Mouse (Mus musculus): ENCODE measurements around the gene Rbpjl. TPM values are rescaled to one million over a fixed set of nuclear protein-coding genes. Genes with fewer than 3 reads are reported as not detected.

Rbpjl gene
- total RNA-seq, 2 experiments from 2014 or later: not detected

GRCm38 (mm10) chr2:164425401-164425800, 22.5 kb downstream of the Rbpjl start:
- ATAC-seq (replicated peaks; ENCODE audit: poor library complexity, severe bottlenecking): no peak

- no peak for ATAC-seq (replicated peaks; ENCODE audit: poor library complexity, severe bottlenecking)
These were observed 23.2 kb downstream of the Rbpjl start for GRCm38 (mm10) chr2:164426121-164426520.

GRCm38 (mm10) chr2:164426952-164427351, 24.0 kb downstream of the Rbpjl start:
- ATAC-seq (replicated peaks; ENCODE audit: poor library complexity, severe bottlenecking): no peak

DNA sequence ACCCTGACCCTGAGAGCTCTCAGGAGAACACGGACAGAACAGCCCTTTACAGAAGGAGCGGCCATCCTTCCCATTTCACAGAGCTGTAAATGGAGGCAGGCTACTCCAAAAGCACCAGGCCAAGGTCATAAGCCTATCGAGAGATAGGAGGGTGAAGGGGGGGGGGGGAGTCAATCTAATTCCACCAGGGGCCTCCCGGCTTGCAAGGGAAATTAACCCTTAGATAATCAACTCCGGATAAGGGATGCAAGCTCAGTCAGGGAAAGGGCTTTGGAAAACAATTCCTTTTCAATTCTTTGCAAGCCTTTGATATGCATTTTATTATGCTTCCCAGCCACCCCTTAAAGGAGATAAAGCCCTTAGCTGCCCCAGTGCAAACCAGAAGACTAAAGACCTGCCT, 25.5 kb downstream of the Rbpjl start:
- no peak for ATAC-seq (replicated peaks; ENCODE audit: poor library complexity, severe bottlenecking)

DNA sequence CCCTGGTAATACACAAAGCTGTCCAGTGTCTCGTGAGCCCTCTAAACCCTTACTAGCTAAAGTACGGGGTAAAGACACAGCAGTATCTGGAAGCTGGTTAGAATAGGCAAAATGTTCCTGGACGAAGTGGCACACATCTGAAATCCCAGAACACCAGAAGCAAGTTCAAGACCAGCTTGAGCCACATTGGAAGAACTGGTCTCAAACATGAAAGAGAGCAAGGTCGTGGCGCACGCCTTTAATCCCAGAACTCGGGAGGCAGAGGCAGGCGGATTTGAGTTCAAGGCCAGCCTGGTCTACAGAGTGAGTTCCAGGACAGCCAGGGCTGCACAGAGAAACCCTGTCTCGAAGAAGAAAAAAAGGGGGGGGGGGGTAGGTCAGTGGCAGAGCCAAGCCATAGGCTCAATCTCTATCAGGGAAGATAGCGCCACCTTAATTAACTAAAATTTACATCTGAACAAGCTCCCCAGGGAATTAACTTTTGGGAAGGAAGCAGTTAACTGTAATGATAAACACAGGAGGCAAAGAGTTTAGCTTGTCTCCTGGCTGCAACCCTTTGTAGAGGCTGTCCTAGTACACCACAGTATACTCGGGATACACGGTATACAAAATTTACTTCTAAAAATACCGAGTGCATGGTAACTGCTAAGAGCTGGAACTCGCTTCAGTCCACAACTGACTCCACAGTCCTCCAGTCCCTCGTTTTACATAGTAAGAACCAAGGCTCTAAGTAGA, 27.1 kb downstream of the Rbpjl start:
- no peak for ATAC-seq (replicated peaks; ENCODE audit: poor library complexity, severe bottlenecking)

- ATAC-seq (replicated peaks; ENCODE audit: poor library complexity, severe bottlenecking): no peak
These were observed 27.8 kb downstream of the Rbpjl start for GRCm38 (mm10) chr2:164430697-164431096.

GRCm38 (mm10) chr2:164431676-164432465, 28.9 kb downstream of the Rbpjl start:
- no peak for ATAC-seq (replicated peaks; ENCODE audit: poor library complexity, severe bottlenecking)

GRCm38 (mm10) chr2:164432541-164433191, 29.7 kb downstream of the Rbpjl start:
- no peak for ATAC-seq (replicated peaks; ENCODE audit: poor library complexity, severe bottlenecking)

- no peak for ATAC-seq (replicated peaks; ENCODE audit: poor library complexity, severe bottlenecking)
These were observed 30.4 kb downstream of the Rbpjl start for GRCm38 (mm10) chr2:164433278-164433895.

GRCm38 (mm10) chr2:164434681-164435080, 31.7 kb downstream of the Rbpjl start:
- no peak for ATAC-seq (replicated peaks; ENCODE audit: poor library complexity, severe bottlenecking)

DNA sequence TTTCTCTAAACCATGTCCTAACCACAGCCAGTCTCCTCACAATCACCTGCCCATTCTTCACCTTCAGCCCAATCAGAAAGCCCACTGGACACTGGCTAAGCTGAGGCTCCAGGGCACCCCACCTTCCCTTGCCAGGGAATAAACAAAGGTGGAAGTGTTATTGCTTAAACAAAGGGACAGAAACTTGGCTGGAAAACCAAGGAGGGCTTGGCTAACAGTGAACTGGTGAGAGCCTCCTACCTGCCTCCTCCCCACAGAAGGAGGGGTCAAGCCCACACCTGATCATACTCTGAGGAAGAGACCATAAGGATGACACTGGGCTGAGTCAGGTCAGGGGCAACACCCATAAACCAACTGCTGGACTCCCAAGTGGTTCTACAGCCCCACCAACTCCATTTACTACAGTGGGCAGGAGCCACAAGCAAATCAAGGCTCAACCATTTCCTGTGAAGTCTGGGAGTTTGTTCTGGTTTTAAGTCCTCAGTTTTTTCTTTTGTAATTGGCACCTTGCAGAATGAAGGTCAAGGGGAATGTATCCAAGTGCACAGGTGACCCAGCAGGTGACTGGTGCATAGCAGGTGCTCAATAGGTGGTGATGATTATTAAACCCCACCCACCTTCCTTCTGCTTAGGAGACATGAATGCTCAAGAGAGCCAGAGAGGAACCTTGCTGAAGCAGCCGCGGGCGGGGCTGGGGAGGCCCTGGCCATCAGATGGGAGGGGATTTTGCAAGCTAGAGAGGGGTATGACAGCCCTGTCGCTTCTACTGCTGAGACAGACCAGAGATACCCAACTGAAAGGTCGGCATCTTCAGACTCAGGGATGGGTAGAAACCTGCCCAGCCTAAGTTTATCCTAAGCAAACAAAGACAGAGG, 32.5 kb downstream of the Rbpjl start:
- no peak for ATAC-seq (replicated peaks; ENCODE audit: poor library complexity, severe bottlenecking)

DNA sequence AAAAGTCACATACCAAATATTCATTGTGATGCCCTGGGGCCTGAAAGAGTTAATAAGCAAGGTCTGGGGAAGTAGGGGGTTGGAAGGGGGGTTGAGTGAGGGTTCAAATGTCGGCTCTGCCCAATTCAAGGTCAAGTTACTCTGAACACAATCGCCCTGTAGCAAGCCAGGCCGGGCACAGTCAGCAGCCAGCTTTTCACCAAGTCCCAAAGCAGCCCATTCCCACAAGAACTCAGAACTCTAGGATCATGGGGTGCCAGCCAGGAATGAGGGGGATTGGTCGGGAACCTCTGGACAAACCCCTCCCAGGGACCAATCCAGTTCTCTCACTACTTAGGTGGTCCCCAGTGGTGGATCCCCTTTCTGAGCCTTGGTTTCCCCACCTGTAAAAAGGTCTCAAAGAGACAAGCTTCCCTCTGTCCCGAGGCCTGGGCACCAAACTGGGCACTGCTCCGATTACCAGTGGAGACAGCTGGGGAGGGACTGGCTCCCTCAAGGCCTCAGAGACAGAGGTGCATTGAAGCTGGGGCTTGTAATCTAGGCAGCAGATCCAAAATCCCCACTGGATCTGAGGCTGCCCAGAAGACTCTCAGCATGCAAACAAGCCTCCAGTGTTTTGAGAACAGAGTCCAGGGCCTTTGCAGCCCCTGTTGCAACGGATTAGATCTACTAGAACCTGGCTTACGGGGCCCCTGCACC, 33.4 kb downstream of the Rbpjl start:
- ATAC-seq (replicated peaks; ENCODE audit: poor library complexity, severe bottlenecking): no peak

- no peak for ATAC-seq (replicated peaks; ENCODE audit: poor library complexity, severe bottlenecking)
These were observed 34.0 kb downstream of the Rbpjl start for GRCm38 (mm10) chr2:164436961-164437360.

DNA sequence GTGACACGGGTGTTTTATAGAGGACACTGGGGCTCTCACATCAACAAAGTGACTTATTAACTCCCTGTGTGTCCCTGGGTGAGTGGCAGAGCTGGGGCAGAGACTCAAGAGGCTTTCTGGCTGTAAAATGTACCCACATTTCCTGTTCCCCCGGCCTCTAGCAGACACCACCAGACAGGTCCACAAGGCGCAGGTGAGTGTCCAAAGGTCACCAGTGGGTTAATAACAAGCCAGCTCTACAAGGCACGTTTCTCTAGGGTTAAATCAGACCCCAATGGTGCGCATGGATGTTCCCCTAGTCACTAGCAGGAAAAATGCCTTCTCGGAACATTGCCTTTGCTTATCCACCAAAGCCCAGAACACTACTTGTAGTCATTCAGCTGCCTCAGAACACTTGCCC, 34.8 kb downstream of the Rbpjl start:
- ATAC-seq (replicated peaks; ENCODE audit: poor library complexity, severe bottlenecking): no peak

DNA sequence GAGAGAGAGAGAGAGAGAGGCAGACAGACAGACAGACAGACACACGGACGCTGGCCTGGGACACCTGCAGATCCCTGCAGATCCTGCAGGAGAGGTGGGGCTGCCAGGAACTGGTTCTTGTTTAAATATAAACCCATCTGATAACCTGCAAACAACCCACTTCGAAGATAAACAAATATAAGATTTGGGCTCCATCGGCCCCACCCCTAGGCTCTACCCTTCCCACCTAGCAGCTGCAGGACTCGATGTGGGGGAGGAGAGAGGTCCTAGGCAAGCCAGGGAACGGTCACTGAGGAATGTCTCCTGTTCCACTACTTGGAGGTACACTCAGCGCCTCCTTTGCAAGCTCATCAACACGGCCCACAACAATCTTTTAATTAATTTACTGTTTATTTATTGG, 35.3 kb downstream of the Rbpjl start:
- ATAC-seq (replicated peaks; ENCODE audit: poor library complexity, severe bottlenecking): no peak

DNA sequence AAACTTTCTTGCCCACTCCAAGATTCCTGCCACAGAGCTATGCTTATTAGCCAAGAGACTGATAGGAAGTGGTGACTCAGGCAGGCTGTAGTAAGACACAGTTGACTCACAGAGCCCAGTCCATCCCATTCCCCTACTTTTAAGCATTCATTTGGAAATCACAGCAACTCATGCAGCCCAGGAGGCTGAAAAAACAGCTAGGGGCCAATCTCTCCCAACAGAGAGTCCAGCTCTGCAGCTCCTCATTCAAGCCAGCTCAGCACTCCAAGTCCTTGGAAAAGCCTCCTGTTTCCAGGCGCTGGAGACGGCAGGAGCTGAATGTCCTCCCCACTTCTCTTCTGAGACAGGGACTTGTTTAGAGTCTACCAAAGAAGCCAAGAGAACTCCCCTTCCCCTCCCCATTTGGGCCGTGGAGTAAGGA, 36.1 kb downstream of the Rbpjl start:
- no peak for ATAC-seq (replicated peaks; ENCODE audit: poor library complexity, severe bottlenecking)

DNA sequence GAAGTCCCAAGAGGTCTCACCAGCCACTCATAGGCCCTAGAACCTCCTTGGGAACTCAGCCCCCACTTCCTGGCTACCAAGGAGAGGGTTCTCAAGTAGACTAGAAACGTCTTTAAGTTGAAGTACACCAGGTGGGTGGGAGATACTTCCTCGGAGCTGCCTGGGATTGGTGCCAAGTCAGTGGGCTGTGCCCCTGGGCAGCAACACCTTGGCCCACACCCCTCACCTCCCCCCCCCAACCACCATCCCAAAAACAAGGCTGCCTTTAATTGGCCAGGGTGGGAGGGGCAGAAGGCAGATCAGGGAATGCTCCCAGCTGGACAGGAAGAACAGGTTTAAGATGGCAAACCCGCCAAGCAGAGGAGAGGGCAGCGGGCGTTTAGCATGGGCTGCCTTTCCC, 37.4 kb downstream of the Rbpjl start:
- ATAC-seq (replicated peaks; ENCODE audit: poor library complexity, severe bottlenecking): no peak

- ATAC-seq (replicated peaks; ENCODE audit: poor library complexity, severe bottlenecking): peak; percentile 91
These were observed 38.2 kb downstream of the Rbpjl start for GRCm38 (mm10) chr2:164441155-164441554.

DNA sequence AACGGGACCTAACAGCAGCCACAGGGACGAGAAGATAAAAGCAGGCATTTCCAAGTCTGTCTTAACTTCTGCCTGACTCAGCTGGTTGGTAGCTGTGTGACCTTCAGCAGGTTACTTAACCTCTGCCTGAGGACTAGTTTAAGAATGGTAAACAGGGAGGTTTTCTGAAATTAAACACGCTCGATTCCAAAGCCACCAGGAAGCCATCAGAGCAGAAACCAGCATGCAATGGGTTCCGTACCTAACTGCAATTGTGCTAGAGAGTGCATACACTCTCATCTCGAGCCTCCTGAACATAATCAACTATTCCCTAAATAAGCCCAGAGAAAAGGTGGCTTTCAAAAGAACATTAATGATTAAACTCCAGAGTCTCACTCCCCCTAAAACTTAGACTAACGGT, 38.8 kb downstream of the Rbpjl start:
- no peak for ATAC-seq (replicated peaks; ENCODE audit: poor library complexity, severe bottlenecking)
